Mouse (Mus musculus): ENCODE data around the gene Prkab2. TPM values are rescaled to one million over a fixed set of nuclear protein-coding genes. Genes with fewer than 3 reads are reported as not detected.

Prkab2 gene
- polyA plus RNA-seq, 1 experiment: 8.3 TPM

DNA sequence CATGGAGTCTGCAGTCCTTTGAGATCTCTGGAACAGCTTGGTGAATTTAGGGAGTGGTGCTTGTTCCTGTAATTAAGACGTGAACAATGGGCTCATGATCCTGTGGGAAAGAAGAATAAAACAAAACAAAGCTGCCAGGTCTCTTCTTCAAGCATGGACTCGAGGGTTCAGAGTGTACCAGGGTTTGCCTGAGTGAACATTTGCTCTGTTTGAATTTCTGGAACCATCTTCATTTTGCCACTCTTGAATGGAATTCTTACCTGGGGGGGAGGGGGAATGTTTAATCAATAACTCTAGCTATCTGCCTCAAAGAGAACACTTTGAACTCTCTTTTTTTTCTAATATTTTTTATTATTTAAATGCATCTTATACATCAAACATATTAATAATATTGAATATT is 33.4 kb upstream of the Prkab2 start:
- Histone ChIP-seq H3K4me3 (replicated peaks; ENCODE audit: extremely low read depth, low read depth, low read length) (no peak overlapping the region), H3K4me1 (ENCODE audit: control insufficient read depth, insufficient read depth, low read length) (no peaks in the 10 kb centered on the region)
- 32% methylated on average over 2 of the region's 2 CpGs for WGBS
- no peak for DNase-seq
- TF ChIP-seq CTCF (IDR thresholded peaks at IDR 0.05; ENCODE audit: insufficient read depth, low read length): no peak
- no peak for TF ChIP-seq POLR2A (IDR thresholded peaks at IDR 0.05; ENCODE audit: borderline replicate concordance, extremely low read depth, low read depth, low read length)

DNA sequence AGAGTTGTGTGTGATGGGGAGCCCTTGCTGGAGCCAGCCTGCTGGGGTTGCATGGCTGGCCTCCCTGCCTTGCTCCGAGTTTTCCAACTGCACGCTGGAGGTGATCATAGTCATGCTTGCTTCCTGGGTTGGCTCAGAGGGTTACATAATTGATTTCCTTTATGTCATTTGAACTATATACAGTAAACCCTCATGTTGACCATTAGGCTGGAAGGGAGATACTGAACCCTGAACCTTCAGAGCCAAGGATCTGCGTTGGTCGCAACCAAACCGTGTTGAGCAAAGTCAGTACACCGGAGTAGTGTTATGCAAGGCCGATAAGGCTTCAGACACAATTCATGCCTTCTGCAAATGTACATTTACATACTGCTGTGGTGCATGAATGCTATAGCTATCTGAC is 30.1 kb upstream of the Prkab2 start:
- DNase-seq: no peak
- 50% methylated on average over 7 of the region's 7 CpGs for whole genome bisulfite sequencing
- Histone ChIP-seq H3K4me1 (ENCODE audit: control insufficient read depth, insufficient read depth, low read length) (no peaks in the 10 kb centered on the region), H3K4me3 (replicated peaks; ENCODE audit: extremely low read depth, low read depth, low read length) (peak overlapping the region; percentile 43)
- no peak for TF ChIP-seq POLR2A (IDR thresholded peaks at IDR 0.05; ENCODE audit: borderline replicate concordance, extremely low read depth, low read depth, low read length)

DNA sequence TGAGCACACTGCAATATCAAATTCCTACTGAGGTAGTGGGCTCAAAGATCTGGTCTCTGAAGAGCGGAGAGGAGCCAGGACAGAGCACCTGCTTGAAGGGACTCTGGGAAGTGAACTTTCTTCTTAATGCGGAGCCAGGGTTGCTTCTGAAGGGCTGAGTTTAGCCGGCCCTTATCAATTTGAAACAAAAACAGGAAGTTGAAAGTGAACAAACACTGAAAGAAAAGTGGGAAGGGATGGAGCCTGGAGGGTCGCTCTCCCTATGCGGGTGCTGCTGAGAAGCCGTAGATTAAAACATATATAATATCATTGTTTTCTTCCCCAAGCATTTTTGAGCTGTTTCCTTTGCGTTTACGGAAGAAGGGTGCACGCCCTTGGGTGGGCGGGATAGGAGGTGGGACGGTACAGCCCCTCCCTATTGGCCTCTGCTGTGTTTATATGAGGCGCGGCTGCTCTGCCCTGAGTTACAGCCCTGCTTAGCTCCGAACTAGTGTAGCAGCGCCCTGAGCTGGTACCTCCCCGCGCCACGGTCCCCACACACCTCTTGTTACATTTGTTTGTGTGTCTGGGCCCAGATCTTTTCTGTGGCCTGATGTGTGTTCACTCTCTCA is 29.5 kb upstream of the Prkab2 start, which contains the start of gene Fmo5:
Gene Fmo5, plus strand, starts transcription at position 414 of the 611 bp plus-strand sequence.
- Histone ChIP-seq H3K4me1 (ENCODE audit: control insufficient read depth, insufficient read depth, low read length) (no peaks in the 10 kb centered on the region), H3K4me3 (replicated peaks; ENCODE audit: extremely low read depth, low read depth, low read length) (peak within 1 kb of the TSS; percentile 80)
- TF ChIP-seq POLR2A (IDR thresholded peaks at IDR 0.05; ENCODE audit: borderline replicate concordance, extremely low read depth, low read depth, low read length) (peak; percentile 95; the same call in 1 of the 2 replicates), CTCF (IDR thresholded peaks at IDR 0.05; ENCODE audit: insufficient read depth, low read length) (no peak)
- peak; percentile 81 for DNase-seq
- WGBS: 2% methylated on average over 18 of the region's 18 CpGs

DNA sequence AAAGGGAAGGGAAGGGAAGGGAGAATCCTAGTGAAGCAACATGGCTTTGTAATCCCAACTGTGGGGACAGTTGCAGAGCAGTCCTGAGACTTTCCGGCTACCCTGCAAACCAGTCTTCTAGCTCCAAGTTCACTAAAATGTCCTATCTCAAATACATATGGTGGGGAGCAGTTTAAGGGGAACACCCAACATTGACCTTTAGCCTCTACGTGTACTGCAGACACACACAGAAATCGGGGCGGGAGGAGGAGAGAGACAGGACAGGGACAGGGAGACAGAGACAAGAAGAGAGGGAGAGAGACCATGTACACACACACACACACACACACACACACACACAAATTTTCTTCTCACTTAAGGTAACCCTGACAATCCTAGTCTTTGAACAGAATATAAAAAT is 28.1 kb upstream of the Prkab2 start:
- no peak for DNase-seq
- no peak overlapping the region for H3K4me3 ChIP-seq (replicated peaks; ENCODE audit: extremely low read depth, low read depth, low read length)
- no peaks in the 10 kb centered on the region for H3K4me1 ChIP-seq (ENCODE audit: control insufficient read depth, insufficient read depth, low read length)
- 91% methylated on average over 4 of the region's 4 CpGs for WGBS
- no peak for TF ChIP-seq POLR2A (IDR thresholded peaks at IDR 0.05; ENCODE audit: borderline replicate concordance, extremely low read depth, low read depth, low read length)
- no peak for TF ChIP-seq CTCF (IDR thresholded peaks at IDR 0.05; ENCODE audit: insufficient read depth, low read length)

DNA sequence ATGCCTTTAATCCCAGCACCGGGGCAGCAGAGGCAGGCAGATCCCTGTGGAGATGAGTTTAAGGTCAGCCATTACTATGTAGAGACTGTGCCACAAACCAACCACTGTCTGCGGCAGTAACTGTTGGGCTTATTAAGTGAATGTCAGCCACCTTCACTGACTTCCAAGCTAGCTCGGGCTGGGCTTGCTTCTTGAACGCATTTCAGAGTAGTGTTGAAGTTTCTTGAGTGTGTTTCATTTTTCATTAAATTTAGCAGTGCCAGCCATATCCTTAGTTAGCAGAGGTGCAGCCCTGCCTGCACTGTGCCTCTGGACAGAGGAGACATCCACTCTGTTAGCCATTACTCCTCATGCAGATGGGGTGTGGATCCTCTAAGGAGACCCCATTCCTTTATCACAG is 27.2 kb upstream of the Prkab2 start:
- no peak for DNase-seq
- no peak for TF ChIP-seq POLR2A (IDR thresholded peaks at IDR 0.05; ENCODE audit: borderline replicate concordance, extremely low read depth, low read depth, low read length)
- no peak for TF ChIP-seq CTCF (IDR thresholded peaks at IDR 0.05; ENCODE audit: insufficient read depth, low read length)
- Histone ChIP-seq H3K4me1 (ENCODE audit: control insufficient read depth, insufficient read depth, low read length) (no peaks in the 10 kb centered on the region), H3K4me3 (replicated peaks; ENCODE audit: extremely low read depth, low read depth, low read length) (no peak overlapping the region)
- 95% methylated on average over 4 of the region's 4 CpGs for WGBS

DNA sequence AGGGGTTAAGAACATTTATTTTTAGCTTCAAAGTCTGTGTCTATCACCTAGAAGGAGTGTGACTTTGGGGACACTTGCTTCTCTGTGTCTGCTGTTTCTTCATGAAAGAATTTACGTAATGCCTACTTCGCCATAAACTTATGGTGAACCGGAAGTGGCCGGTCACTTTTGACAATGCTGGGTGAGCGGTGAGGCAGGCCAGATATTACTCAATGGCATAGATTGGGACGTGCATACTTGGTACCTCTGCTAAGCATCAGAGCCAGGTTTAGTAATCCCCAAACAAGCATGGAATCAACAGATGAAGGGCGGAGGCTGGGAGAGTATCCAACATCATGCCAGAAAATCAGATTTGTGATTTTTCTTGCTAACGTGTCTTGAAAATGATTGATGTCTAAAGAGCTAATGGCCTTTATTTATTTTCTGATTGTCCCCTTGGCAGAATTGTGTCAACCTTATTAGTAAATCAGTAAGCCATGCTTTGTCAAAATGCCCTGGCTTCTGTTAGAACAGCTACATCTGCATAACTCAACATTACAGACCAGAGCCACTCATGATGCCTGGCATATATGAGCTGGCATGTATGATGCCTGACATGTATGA is 26.6 kb upstream of the Prkab2 start:
- DNase-seq: no peak
- WGBS: 73% methylated on average over 8 of the region's 8 CpGs
- no peaks in the 10 kb centered on the region for H3K4me1 ChIP-seq (ENCODE audit: control insufficient read depth, insufficient read depth, low read length)
- H3K4me3 ChIP-seq (replicated peaks; ENCODE audit: extremely low read depth, low read depth, low read length): no peak overlapping the region
- TF ChIP-seq POLR2A (IDR thresholded peaks at IDR 0.05; ENCODE audit: borderline replicate concordance, extremely low read depth, low read depth, low read length) (no peak), CTCF (IDR thresholded peaks at IDR 0.05; ENCODE audit: insufficient read depth, low read length) (no peak)

DNA sequence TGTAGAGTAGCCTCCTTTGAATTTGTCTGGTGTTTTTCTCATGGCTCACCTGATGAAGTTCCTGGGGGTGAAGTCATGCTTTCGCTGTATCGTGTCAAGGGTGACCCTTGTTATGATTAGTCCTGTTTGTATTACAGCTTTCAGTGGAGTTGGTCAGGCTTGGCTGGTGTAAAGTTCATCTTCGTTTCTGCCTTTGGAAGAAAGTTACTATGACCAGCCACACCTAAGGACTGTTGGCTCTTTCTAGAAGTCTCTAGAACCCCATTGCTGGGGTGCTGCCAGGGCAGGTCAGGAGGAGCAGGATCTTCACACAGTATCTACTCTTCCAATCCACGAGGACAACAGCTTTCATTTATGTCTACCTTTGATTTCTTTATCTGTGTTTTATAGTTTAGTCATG is 24.5 kb upstream of the Prkab2 start:
- 69% methylated on average over 4 of the region's 4 CpGs for WGBS
- DNase-seq: no peak
- Histone ChIP-seq H3K4me1 (ENCODE audit: control insufficient read depth, insufficient read depth, low read length) (no peaks in the 10 kb centered on the region), H3K4me3 (replicated peaks; ENCODE audit: extremely low read depth, low read depth, low read length) (no peak overlapping the region)
- no peak for TF ChIP-seq CTCF (IDR thresholded peaks at IDR 0.05; ENCODE audit: insufficient read depth, low read length)
- no peak for TF ChIP-seq POLR2A (IDR thresholded peaks at IDR 0.05; ENCODE audit: borderline replicate concordance, extremely low read depth, low read depth, low read length)

DNA sequence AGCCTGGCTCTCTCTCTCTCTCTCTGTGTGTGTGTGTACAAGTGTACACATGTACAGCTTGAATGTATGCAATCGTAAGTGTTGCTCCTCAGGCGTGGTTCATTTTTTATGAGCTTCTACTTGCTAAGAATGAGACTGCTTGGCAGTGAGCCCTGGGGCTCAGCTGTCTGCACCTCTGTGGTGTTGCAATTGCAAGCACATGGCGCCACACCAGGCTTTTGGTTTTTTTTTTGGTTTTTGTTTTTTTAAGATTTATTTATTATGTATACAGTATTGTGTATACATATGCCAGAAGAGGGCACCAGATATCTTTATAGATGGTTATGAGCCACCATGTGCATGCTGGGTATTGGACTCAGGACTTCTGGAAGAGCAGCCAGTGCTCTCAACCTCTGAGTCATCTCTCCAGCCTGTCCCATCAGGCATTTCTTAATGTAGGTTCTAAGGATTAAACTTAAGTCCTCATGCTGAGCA is 23.7 kb upstream of the Prkab2 start:
- no peak for DNase-seq
- Histone ChIP-seq H3K4me1 (ENCODE audit: control insufficient read depth, insufficient read depth, low read length) (no peaks in the 10 kb centered on the region), H3K4me3 (replicated peaks; ENCODE audit: extremely low read depth, low read depth, low read length) (no peak overlapping the region)
- 52% methylated on average over 3 of the region's 3 CpGs for WGBS
- TF ChIP-seq POLR2A (IDR thresholded peaks at IDR 0.05; ENCODE audit: borderline replicate concordance, extremely low read depth, low read depth, low read length) (no peak), CTCF (IDR thresholded peaks at IDR 0.05; ENCODE audit: insufficient read depth, low read length) (no peak)

DNA sequence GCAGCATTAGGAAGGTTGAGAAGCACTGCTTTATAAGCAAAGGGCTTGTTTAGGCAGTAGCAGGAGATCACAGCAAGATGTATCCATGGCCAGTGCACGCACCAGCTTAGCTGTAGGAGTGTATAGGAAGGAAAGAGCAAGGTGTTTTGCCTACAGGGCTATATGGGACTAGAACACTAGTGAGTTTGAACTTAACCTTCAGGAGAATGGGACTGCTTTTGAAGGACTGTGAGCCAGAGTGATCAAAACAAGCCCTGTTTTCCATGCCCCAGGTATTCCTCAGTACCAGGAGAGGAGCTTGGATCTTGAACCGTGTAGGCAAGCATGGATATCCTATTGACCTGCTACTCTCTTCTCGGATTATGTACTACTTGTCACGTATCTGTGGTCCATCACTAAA is 16.6 kb upstream of the Prkab2 start:
- TF ChIP-seq CTCF (IDR thresholded peaks at IDR 0.05; ENCODE audit: insufficient read depth, low read length): no peak
- TF ChIP-seq POLR2A (IDR thresholded peaks at IDR 0.05; ENCODE audit: borderline replicate concordance, extremely low read depth, low read depth, low read length): no peak
- Histone ChIP-seq H3K4me3 (replicated peaks; ENCODE audit: extremely low read depth, low read depth, low read length) (no peak overlapping the region), H3K4me1 (ENCODE audit: control insufficient read depth, insufficient read depth, low read length) (no peaks in the 10 kb centered on the region)
- 88% methylated on average over 4 of the region's 4 CpGs for WGBS
- no peak for DNase-seq

DNA sequence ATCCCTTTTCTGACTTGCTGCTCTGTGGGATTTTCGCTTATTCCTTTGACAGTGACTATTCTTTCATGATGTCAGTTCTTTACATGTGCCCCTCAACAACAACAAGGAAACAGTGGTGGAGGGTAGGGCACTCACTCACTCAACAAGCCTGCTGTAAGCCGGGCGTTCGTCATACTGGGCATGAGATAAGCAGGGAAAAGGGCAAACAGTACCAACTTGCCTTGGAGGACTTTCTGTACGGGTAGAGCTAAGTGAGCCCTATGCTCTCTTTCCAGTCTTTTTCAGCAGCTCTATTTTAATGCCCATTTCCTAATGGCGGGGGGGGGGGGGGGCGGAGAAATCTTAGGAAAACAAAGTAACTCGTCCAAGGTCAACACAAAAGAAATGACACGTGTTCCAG is 16.0 kb upstream of the Prkab2 start:
- whole genome bisulfite sequencing: 75% methylated on average over 9 of the region's 9 CpGs
- no peak for DNase-seq
- Histone ChIP-seq H3K4me3 (replicated peaks; ENCODE audit: extremely low read depth, low read depth, low read length) (no peak overlapping the region), H3K4me1 (ENCODE audit: control insufficient read depth, insufficient read depth, low read length) (no peaks in the 10 kb centered on the region)
- TF ChIP-seq POLR2A (IDR thresholded peaks at IDR 0.05; ENCODE audit: borderline replicate concordance, extremely low read depth, low read depth, low read length): no peak
- no peak for TF ChIP-seq CTCF (IDR thresholded peaks at IDR 0.05; ENCODE audit: insufficient read depth, low read length)

Measured in lung, adult 2 months (tissue).